Mouse (Mus musculus) kidney, adult 2 months (tissue): ENCODE measurements around the gene Manf.

Source experiments
- CTCF ChIP-seq: fragments of 200-500 bp; conservative IDR thresholded peaks from 2 replicates; pipeline ENCODE4 v1.5.1; 2011; ENCODE audit warnings: low read depth, mild to moderate bottlenecking, control low read depth, low read length, moderate library complexity, mixed read lengths; ENCODE audit not compliant: insufficient read depth, insufficient read length
- POLR2A ChIP-seq: fragments of 200-500 bp; IDR thresholded peaks from one replicate; pipeline ENCODE4 v1.6.1; 2011; ENCODE audit warnings: low read depth, low read length, control low read depth

DNA sequence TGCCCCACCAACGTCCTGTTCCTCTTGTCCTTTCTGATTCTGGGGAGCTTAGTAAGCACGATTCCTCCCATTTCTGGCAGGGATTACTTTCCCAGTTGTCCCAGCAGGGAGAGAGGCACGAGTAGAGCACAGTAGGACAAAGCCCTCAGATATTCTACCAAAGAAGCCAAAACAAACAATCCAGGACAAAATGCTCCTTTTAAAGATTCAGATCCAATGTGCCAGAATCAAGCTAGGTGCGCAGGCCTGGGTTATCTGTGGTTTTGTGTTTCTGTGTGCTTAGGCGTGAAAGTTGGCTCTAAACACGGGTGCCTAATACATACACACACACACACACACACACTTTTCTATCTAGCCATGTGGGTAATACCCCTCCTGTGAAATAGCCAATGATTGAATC is 73.6 kb downstream of the Manf start:
- TF ChIP-seq POLR2A (no peak), CTCF (no peak)
